Mouse (Mus musculus): Measurements from ENCODE around the gene Mansc4. TPM values are rescaled to one million over a fixed set of nuclear protein-coding genes. Genes with fewer than 3 reads are reported as not detected.
A peak's percentile ranks its signal among the peaks of the same experiment; 100 is the strongest.

The Mansc4 gene
- polyA plus RNA-seq, 1 experiment from 2014 or later, result 2.6 TPM

GRCm38 (mm10) chr6:147051666-147052065 lies 35.2 kb downstream of the Mansc4 start:
- Histone ChIP-seq H3K4me2 (ENCODE audit: low read length) (no peak overlapping the region), H3K9ac (ENCODE audit: low read length) (no peak overlapping the region), H3K4me1 (replicated peaks; ENCODE audit: control insufficient read depth, insufficient read depth, low read length) (no peaks in the 10 kb centered on the region), H3K36me3 (ENCODE audit: control insufficient read depth, insufficient read depth, low read length) (peaks cover 95% of the 10 kb centered on the region), H3K9me3 (ENCODE audit: control insufficient read depth, low read length) (no peaks in the 10 kb centered on the region), H3K4me3 (ENCODE audit: low read depth, low read length) (no peak overlapping the region), H3K27ac (ENCODE audit: low read depth) (no peak overlapping the region), H3K27me3 (replicated peaks; ENCODE audit: control insufficient read depth, insufficient read depth, low read length) (no peaks in the 10 kb centered on the region)
- no peak for ATAC-seq (replicated peaks; ENCODE audit: low FRiP score, low TSS enrichment, low read depth)
- WGBS, result 92% methylated on average over 8 of the region's 8 CpGs
- DNase-seq (ENCODE audit: low spot score), result no peak

- Histone ChIP-seq H3K9me3 (ENCODE audit: control insufficient read depth, low read length) (no peaks in the 10 kb centered on the region), H3K27me3 (replicated peaks; ENCODE audit: control insufficient read depth, insufficient read depth, low read length) (no peaks in the 10 kb centered on the region), H3K4me3 (ENCODE audit: low read depth, low read length) (no peak overlapping the region), H3K36me3 (ENCODE audit: control insufficient read depth, insufficient read depth, low read length) (peaks cover 81% of the 10 kb centered on the region), H3K27ac (ENCODE audit: low read depth) (no peak overlapping the region), H3K4me1 (replicated peaks; ENCODE audit: control insufficient read depth, insufficient read depth, low read length) (no peaks in the 10 kb centered on the region), H3K4me2 (ENCODE audit: low read length) (no peak overlapping the region), H3K9ac (ENCODE audit: low read length) (no peak overlapping the region)
- WGBS, result 97% methylated on average over 13 of the region's 13 CpGs
- no peak for DNase-seq (ENCODE audit: low spot score)
- no peak for ATAC-seq (replicated peaks; ENCODE audit: low FRiP score, low TSS enrichment, low read depth)
Measured at GRCm38 (mm10) chr6:147049239-147049805, 37.5 kb downstream of the Mansc4 start.

GRCm38 (mm10) chr6:147043633-147044032 lies 43.2 kb downstream of the Mansc4 start:
- Histone ChIP-seq H3K4me3 (ENCODE audit: low read depth, low read length) (peak overlapping the region; percentile 89), H3K27ac (ENCODE audit: low read depth) (no peak overlapping the region), H3K36me3 (ENCODE audit: control insufficient read depth, insufficient read depth, low read length) (peaks cover 28% of the 10 kb centered on the region), H3K9me3 (ENCODE audit: control insufficient read depth, low read length) (no peaks in the 10 kb centered on the region), H3K4me1 (replicated peaks; ENCODE audit: control insufficient read depth, insufficient read depth, low read length) (peaks cover 12% of the 10 kb centered on the region), H3K9ac (ENCODE audit: low read length) (peak overlapping the region; percentile 93), H3K27me3 (replicated peaks; ENCODE audit: control insufficient read depth, insufficient read depth, low read length) (no peaks in the 10 kb centered on the region), H3K4me2 (ENCODE audit: low read length) (peak overlapping the region; percentile 84)
- peak; percentile 56 for DNase-seq (ENCODE audit: low spot score)
- WGBS, result 56% methylated on average over 7 of the region's 7 CpGs
- ATAC-seq (replicated peaks; ENCODE audit: low FRiP score, low TSS enrichment, low read depth), result no peak

GRCm38 (mm10) chr6:147042291-147043290 lies 44.2 kb downstream of the Mansc4 start, which contains the start of gene Mrps35:
Gene Mrps35, plus strand, starts transcription at chr6:147042764.
- Histone ChIP-seq H3K36me3 (ENCODE audit: control insufficient read depth, insufficient read depth, low read length) (peaks cover 18% of the 10 kb centered on the region), H3K9ac (ENCODE audit: low read length) (peak within 1 kb of the TSS; percentile 93), H3K27ac (ENCODE audit: low read depth) (peak within 1 kb of the TSS; percentile 87), H3K4me1 (replicated peaks; ENCODE audit: control insufficient read depth, insufficient read depth, low read length) (peaks cover 12% of the 10 kb centered on the region), H3K4me2 (ENCODE audit: low read length) (peak within 1 kb of the TSS; percentile 84), H3K4me3 (ENCODE audit: low read depth, low read length) (peak within 1 kb of the TSS; percentile 89), H3K27me3 (replicated peaks; ENCODE audit: control insufficient read depth, insufficient read depth, low read length) (no peaks in the 10 kb centered on the region), H3K9me3 (ENCODE audit: control insufficient read depth, low read length) (no peaks in the 10 kb centered on the region)
- DNase-seq (ENCODE audit: low spot score) (peak; percentile 94), ATAC-seq (replicated peaks; ENCODE audit: low FRiP score, low TSS enrichment, low read depth) (peak; percentile 99)
- WGBS, result 4% methylated on average over 64 of the region's 66 CpGs

GRCm38 (mm10) chr6:147032303-147032925 lies 54.4 kb downstream of the Mansc4 start, which contains the start of gene Rep15:
Gene Rep15, plus strand, starts transcription at chr6:147032584.
- Histone ChIP-seq H3K27me3 (replicated peaks; ENCODE audit: control insufficient read depth, insufficient read depth, low read length) (no peaks in the 10 kb centered on the region), H3K4me1 (replicated peaks; ENCODE audit: control insufficient read depth, insufficient read depth, low read length) (no peaks in the 10 kb centered on the region), H3K4me3 (ENCODE audit: low read depth, low read length) (no peak within 1 kb of the TSS), H3K4me2 (ENCODE audit: low read length) (no peak within 1 kb of the TSS), H3K27ac (ENCODE audit: low read depth) (no peak within 1 kb of the TSS), H3K9me3 (ENCODE audit: control insufficient read depth, low read length) (no peaks in the 10 kb centered on the region), H3K9ac (ENCODE audit: low read length) (no peak within 1 kb of the TSS), H3K36me3 (ENCODE audit: control insufficient read depth, insufficient read depth, low read length) (peaks cover 38% of the 10 kb centered on the region)
- no peak for DNase-seq (ENCODE audit: low spot score)
- 50% methylated on average over 13 of the region's 13 CpGs for WGBS
- no peak for ATAC-seq (replicated peaks; ENCODE audit: low FRiP score, low TSS enrichment, low read depth)

GRCm38 (mm10) chr6:147030096-147030885 lies 56.5 kb downstream of the Mansc4 start:
- Histone ChIP-seq H3K4me3 (ENCODE audit: low read depth, low read length) (no peak overlapping the region), H3K9ac (ENCODE audit: low read length) (no peak overlapping the region), H3K27ac (ENCODE audit: low read depth) (no peak overlapping the region), H3K36me3 (ENCODE audit: control insufficient read depth, insufficient read depth, low read length) (peaks cover 59% of the 10 kb centered on the region), H3K4me2 (ENCODE audit: low read length) (no peak overlapping the region), H3K9me3 (ENCODE audit: control insufficient read depth, low read length) (no peaks in the 10 kb centered on the region), H3K27me3 (replicated peaks; ENCODE audit: control insufficient read depth, insufficient read depth, low read length) (no peaks in the 10 kb centered on the region), H3K4me1 (replicated peaks; ENCODE audit: control insufficient read depth, insufficient read depth, low read length) (no peaks in the 10 kb centered on the region)
- DNase-seq (ENCODE audit: low spot score) (no peak), ATAC-seq (replicated peaks; ENCODE audit: low FRiP score, low TSS enrichment, low read depth) (no peak)
- WGBS, result 86% methylated on average over 15 of the region's 15 CpGs

GRCm38 (mm10) chr6:147029591-147029990 lies 57.2 kb downstream of the Mansc4 start:
- DNase-seq (ENCODE audit: low spot score) (no peak), ATAC-seq (replicated peaks; ENCODE audit: low FRiP score, low TSS enrichment, low read depth) (no peak)
- H3K9me3 ChIP-seq (ENCODE audit: control insufficient read depth, low read length), result no peaks in the 10 kb centered on the region
- H3K36me3 ChIP-seq (ENCODE audit: control insufficient read depth, insufficient read depth, low read length), result peaks cover 63% of the 10 kb centered on the region
- no peaks in the 10 kb centered on the region for H3K27me3 ChIP-seq (replicated peaks; ENCODE audit: control insufficient read depth, insufficient read depth, low read length)
- no peak overlapping the region for H3K27ac ChIP-seq (ENCODE audit: low read depth)
- no peak overlapping the region for H3K4me2 ChIP-seq (ENCODE audit: low read length)
- H3K4me1 ChIP-seq (replicated peaks; ENCODE audit: control insufficient read depth, insufficient read depth, low read length), result no peaks in the 10 kb centered on the region
- no peak overlapping the region for H3K4me3 ChIP-seq (ENCODE audit: low read depth, low read length)
- H3K9ac ChIP-seq (ENCODE audit: low read length), result no peak overlapping the region
- WGBS, result 89% methylated on average over 9 of the region's 9 CpGs

- WGBS, result 81% methylated on average over 2 of the region's 2 CpGs
- no peak overlapping the region for H3K27ac ChIP-seq (ENCODE audit: low read depth)
- no peak overlapping the region for H3K9ac ChIP-seq (ENCODE audit: low read length)
- H3K4me3 ChIP-seq (ENCODE audit: low read depth, low read length), result no peak overlapping the region
- H3K4me2 ChIP-seq (ENCODE audit: low read length), result no peak overlapping the region
- no peaks in the 10 kb centered on the region for H3K27me3 ChIP-seq (replicated peaks; ENCODE audit: control insufficient read depth, insufficient read depth, low read length)
- ATAC-seq (replicated peaks; ENCODE audit: low FRiP score, low TSS enrichment, low read depth) (no peak), DNase-seq (ENCODE audit: low spot score) (no peak)
- no peaks in the 10 kb centered on the region for H3K4me1 ChIP-seq (replicated peaks; ENCODE audit: control insufficient read depth, insufficient read depth, low read length)
- H3K36me3 ChIP-seq (ENCODE audit: control insufficient read depth, insufficient read depth, low read length), result peaks cover 67% of the 10 kb centered on the region
- no peaks in the 10 kb centered on the region for H3K9me3 ChIP-seq (ENCODE audit: control insufficient read depth, low read length)
Measured at GRCm38 (mm10) chr6:147028396-147028795, 58.4 kb downstream of the Mansc4 start.

Data from intestine, embryonic 14.5 days (tissue).